ENCODE assay signal across 8 mouse cellular contexts in the genomic region with DNA sequence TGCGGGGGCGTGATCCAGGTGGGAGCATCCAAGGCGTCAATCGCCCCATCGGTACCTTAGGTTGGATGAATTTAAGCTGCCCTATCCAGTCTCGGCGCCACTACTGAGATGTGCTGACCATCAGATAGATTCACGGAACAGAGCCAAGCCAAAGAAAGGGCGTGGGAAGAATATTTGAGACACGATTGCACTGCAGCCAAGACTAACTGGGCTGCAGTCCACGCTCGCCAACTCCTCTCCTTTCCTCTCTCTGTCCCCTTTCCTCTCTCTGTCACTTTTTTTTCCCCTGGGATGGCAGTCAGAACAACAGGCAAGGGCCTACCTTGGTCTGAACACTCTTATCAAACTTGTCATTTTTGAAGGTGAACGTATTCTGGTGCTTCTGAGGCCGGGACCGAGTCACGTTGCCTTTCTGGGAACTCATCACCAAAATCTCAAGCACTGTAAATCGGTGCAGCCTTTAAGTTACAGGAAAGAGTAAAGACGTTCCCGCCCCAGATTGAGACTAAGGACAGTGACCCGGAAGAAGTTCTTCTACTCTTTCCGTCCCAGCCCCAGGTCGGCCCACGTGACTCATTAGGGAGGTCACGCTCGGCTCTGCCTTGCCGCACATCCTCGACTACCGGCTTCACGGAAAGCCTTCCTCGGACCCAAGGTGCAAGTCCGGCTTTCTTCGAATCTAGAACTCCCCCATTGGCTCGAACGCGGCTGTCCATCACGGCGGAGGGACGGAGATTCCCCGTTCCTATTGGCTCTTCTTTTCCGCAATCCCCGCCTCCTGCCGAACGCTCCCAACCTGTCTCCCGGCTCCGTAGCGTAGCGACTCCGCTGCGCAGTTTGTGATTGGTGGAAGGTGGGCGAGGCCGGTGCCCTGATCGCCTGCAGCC. TPM values are rescaled to one million over a fixed set of nuclear protein-coding genes. Genes with fewer than 3 reads are reported as not detected.
A peak's percentile ranks its signal among the peaks of the same experiment; 100 is the strongest.
DNase-seq lines count a peak whose midpoint lies in the region; ATAC-seq and TF ChIP-seq lines count a peak whose summit lies in the region.

Gene 1110059E24Rik, minus strand, starts transcription at position 692 of the 887 bp plus-strand sequence.

- H3K9ac ChIP-seq in hindbrain, postnatal 0 days (replicated peaks; ENCODE audit: low read length) = peak within 1 kb of the TSS; percentile 92

- 6% methylated on average over 52 of the region's 52 CpGs for WGBS in hindbrain, postnatal 0 days

- H3K27ac ChIP-seq in gastrocnemius, adult 2 months = peak within 1 kb of the TSS; percentile 91
- H3K27ac ChIP-seq in hindbrain, postnatal 0 days = peak within 1 kb of the TSS; percentile 99
- H3K27ac ChIP-seq in left cerebral cortex, adult 2 months = peak within 1 kb of the TSS; percentile 86

- no peaks in the 10 kb centered on the region for H3K9me3 ChIP-seq in hindbrain, postnatal 0 days (ENCODE audit: low read length)

- H3K4me3 ChIP-seq in gastrocnemius, adult 2 months = peak within 1 kb of the TSS; percentile 83
- peak within 1 kb of the TSS; percentile 77 for H3K4me3 ChIP-seq in hindbrain, postnatal 0 days (ENCODE audit: low read length)
- peak within 1 kb of the TSS; percentile 94 for H3K4me3 ChIP-seq in left cerebral cortex, adult 2 months

- H3K36me3 ChIP-seq in hindbrain, postnatal 0 days (ENCODE audit: insufficient read depth, low read length) = no peaks in the 10 kb centered on the region

- peak; percentile 97 for ATAC-seq in common myeloid progenitor, adult 5-6 weeks (replicated peaks; ENCODE audit: low read depth, poor library complexity, severe bottlenecking)
- peak; percentile 98 for ATAC-seq in hindbrain, postnatal 0 days
- ATAC-seq in megakaryocyte, adult 5-6 weeks (ENCODE audit: poor library complexity, severe bottlenecking) = peak; percentile 93

- peaks cover 3% of the 10 kb centered on the region; the same call in 1 of the 2 replicates for H3K4me1 ChIP-seq in hindbrain, postnatal 0 days (ENCODE audit: insufficient read depth, low read length)

- intact Hi-C loops in gastrocnemius, adult 2 months (cut with DNase I) = loop anchor here (5.0 kb wide), 1 partner anchor 55 kb away; no protein-coding TSS in a partner anchor
- intact Hi-C loops in left cerebral cortex, adult 2 months (cut with DNase I) = loop anchor here (2.0 to 10.0 kb wide), 3 partner anchors 82 to 378 kb away; partner anchors contain the start of gene Zfand5

- peak; percentile 99 for DNase-seq in ZHBTc4 (ENCODE audit: low read depth, low spot score)
- peak; percentile 99 for DNase-seq in gastrocnemius, adult 2 months
- peak; percentile 97 for DNase-seq in hindbrain, postnatal 0 days (ENCODE audit: low spot score)
- peak; percentile 94 to 96 for DNase-seq in left cerebral cortex, adult 2 months (ENCODE audit: extremely low spot score in 1 of 2, low spot score in 2 of 2)
- DNase-seq in right cerebral cortex, adult 2 months (ENCODE audit: low spot score in 2 of 2) = peak; percentile 94 to 95
- peak; percentile 96 for DNase-seq in urinary bladder, postnatal 14 days (ENCODE audit: low spot score)

- no peak for TF ChIP-seq CTCF in gastrocnemius, adult 2 months (IDR thresholded peaks at IDR 0.05)
- no peak; the same call in 1 of the 2 replicates for TF ChIP-seq CTCF in hindbrain, postnatal 0 days (IDR thresholded peaks at IDR 0.05; ENCODE audit: low read depth)
- TF ChIP-seq CTCF in left cerebral cortex, adult 2 months (IDR thresholded peaks at IDR 0.05) = no peak

- peak within 1 kb of the TSS; percentile 62 for H3K4me2 ChIP-seq in hindbrain, postnatal 0 days (ENCODE audit: low read depth, low read length)

- H3K27me3 ChIP-seq in hindbrain, postnatal 0 days (ENCODE audit: insufficient read depth, low read length) = no peaks in the 10 kb centered on the region

RNA-seq across cellular contexts. Expression of gene 1110059E24Rik, which starts in this region (rescaled TPM):
- 64.8 and 66.7 TPM in 2 replicates for total RNA-seq in common myeloid progenitor, adult 5-6 weeks (2017)
- 1 to 10 TPM; 7.1 to 9.1 TPM for total RNA-seq in gastrocnemius, adult 2 months (2021)
- 19.0 and 20.7 TPM in 2 replicates for total RNA-seq in hindbrain, postnatal 0 days (2014; rRNA removed)
- polyA plus RNA-seq in hindbrain, postnatal 0 days (2015; fragmentation: Nextera tagmentation; extraction: Ambion mirVana) = 52.1 and 53.3 TPM in 2 replicates
- total RNA-seq in left cerebral cortex, adult 2 months (2021) = 10 to 100 TPM; 21.7 to 24.5 TPM
- total RNA-seq in megakaryocyte, adult 5-6 weeks (2015) = 34.3 and 36.9 TPM in 2 replicates
- total RNA-seq in megakaryocyte, adult 5-6 weeks (2017) = 54.9 and 56.5 TPM in 2 replicates

Comparison
In these comparisons a context has a peak if more than half of its experiments do, and no peak if none do; other contexts are left out.
1. Peak in every context shown above with its lines: DNase-seq, ATAC-seq, H3K4me3 ChIP-seq and H3K27ac ChIP-seq.